In the genomic region with DNA sequence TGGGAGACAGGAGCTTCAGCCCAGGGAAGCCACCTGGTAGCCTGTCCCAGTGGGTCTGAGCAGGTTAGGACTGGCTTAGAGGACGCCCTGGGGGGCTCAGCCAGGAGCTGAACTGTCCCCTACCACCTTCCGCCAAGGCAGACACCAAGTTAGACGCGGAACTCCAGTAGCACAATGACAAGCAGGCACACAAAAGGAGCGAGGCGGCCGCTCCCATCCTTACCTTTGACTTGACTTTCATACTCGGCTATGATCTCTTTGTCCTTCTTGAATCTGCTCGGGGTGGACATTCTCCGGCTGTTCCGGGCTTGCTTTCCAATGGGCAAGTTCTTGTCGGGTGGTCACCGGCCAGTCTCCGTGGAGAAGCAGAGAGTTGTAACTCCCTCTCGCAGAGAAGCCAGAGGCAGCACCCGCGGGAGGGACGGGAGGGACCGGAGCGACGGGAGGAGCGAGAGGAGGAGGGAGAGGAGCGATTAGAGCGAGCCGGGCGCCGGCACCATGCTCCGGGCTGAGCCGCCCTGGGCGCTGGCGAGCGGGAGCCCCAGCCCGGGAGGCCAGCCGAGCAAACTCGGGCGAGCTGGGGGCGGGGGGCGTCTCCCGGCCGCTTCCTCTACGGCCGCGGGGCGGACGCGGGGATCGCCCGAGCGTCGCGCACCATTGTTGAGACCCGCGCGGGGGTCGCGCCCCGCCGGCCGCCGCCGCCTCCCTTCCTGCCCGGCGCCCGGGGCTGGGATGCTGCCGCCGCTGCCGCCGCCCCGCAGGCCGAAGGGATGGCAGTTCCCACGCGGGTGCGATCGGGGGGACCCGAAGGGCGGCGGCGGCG, we compare ENCODE assay signal across 8 mouse cellular contexts. TPM values are rescaled to one million over a fixed set of nuclear protein-coding genes. Genes with fewer than 3 reads are reported as not detected.
DNase-seq lines count a peak whose midpoint lies in the region; ATAC-seq lines count a peak whose summit lies in the region.

A gene (minus strand): TSS at position 412 of the 823 bp plus-strand sequence.

- no peaks in the 10 kb centered on the region for H3K9me3 ChIP-seq in embryonic facial prominence, embryonic 14.5 days (ENCODE audit: control insufficient read depth, low read length)
- H3K9me3 ChIP-seq in heart, embryonic 12.5 days (replicated peaks) = no peaks in the 10 kb centered on the region
- H3K9me3 ChIP-seq in kidney, embryonic 16.5 days (ENCODE audit: low read length) = no peaks in the 10 kb centered on the region
- H3K9me3 ChIP-seq in liver, embryonic 13.5 days (replicated peaks) = no peaks in the 10 kb centered on the region

- H3K4me2 ChIP-seq in embryonic facial prominence, embryonic 14.5 days (ENCODE audit: low read depth, low read length) = peak within 1 kb of the TSS; percentile 84
- H3K4me2 ChIP-seq in heart, embryonic 12.5 days = peak within 1 kb of the TSS; percentile 79
- peak within 1 kb of the TSS; percentile 83 for H3K4me2 ChIP-seq in kidney, embryonic 16.5 days (replicated peaks; ENCODE audit: low read depth, low read length)
- H3K4me2 ChIP-seq in liver, embryonic 13.5 days = peak within 1 kb of the TSS; percentile 70

- H3K9ac ChIP-seq in embryonic facial prominence, embryonic 14.5 days (ENCODE audit: low read depth, low read length) = peak within 1 kb of the TSS; percentile 88
- peak within 1 kb of the TSS; percentile 84 for H3K9ac ChIP-seq in heart, embryonic 12.5 days
- peak within 1 kb of the TSS; percentile 91 for H3K9ac ChIP-seq in kidney, embryonic 16.5 days (replicated peaks; ENCODE audit: low read length)
- peak within 1 kb of the TSS; percentile 67 for H3K9ac ChIP-seq in liver, embryonic 13.5 days

- peak within 1 kb of the TSS; percentile 80 for H3K4me3 ChIP-seq in embryonic facial prominence, embryonic 14.5 days (ENCODE audit: low read depth, low read length)
- H3K4me3 ChIP-seq in heart, embryonic 12.5 days = peak within 1 kb of the TSS; percentile 83
- H3K4me3 ChIP-seq in kidney, embryonic 16.5 days (ENCODE audit: low read length) = peak within 1 kb of the TSS; percentile 80
- peak within 1 kb of the TSS; percentile 64 for H3K4me3 ChIP-seq in liver, embryonic 13.5 days (replicated peaks)

- H3K4me1 ChIP-seq in embryonic facial prominence, embryonic 14.5 days (ENCODE audit: control insufficient read depth, insufficient read depth, low read length) = peaks cover 6% of the 10 kb centered on the region; the same call in 1 of the 2 replicates
- H3K4me1 ChIP-seq in heart, embryonic 12.5 days (replicated peaks) = peaks cover 7% of the 10 kb centered on the region
- H3K4me1 ChIP-seq in kidney, embryonic 16.5 days (ENCODE audit: insufficient read depth, low read length) = peaks cover 4% of the 10 kb centered on the region
- H3K4me1 ChIP-seq in liver, embryonic 13.5 days (replicated peaks) = 0 out of 2 replicates have a peak, but pooled peaks cover 3% of the 10 kb centered on the region

- DNase-seq in 3T3-L1 (ENCODE audit: low read depth, low spot score) = peak; percentile 13
- DNase-seq in adrenal gland, postnatal 36 days = peak; percentile 65 to 74
- peak; percentile 75 for DNase-seq in embryonic facial prominence, embryonic 14.5 days (ENCODE audit: low spot score)
- DNase-seq in liver, embryonic 13.5 days = no peak
- DNase-seq in naive thymus-derived CD4-positive, alpha-beta T cell, adult 2 months (ENCODE audit: low read depth) = peak; percentile 53
- DNase-seq in thymus, postnatal 0 days (ENCODE audit: low spot score) = peak; percentile 17

- ATAC-seq in embryonic facial prominence, embryonic 14.5 days (ENCODE audit: low read depth) = peak; percentile 87
- ATAC-seq in heart, embryonic 12.5 days (ENCODE audit: insufficient number of reproducible peaks, low FRiP score) = peak; percentile 78
- peak; percentile 89 for ATAC-seq in kidney, embryonic 16.5 days (ENCODE audit: low FRiP score, low TSS enrichment)
- ATAC-seq in liver, embryonic 13.5 days (ENCODE audit: low read depth) = peak; percentile 72

- H3K27me3 ChIP-seq in embryonic facial prominence, embryonic 14.5 days (replicated peaks; ENCODE audit: control insufficient read depth, insufficient read depth, low read length) = no peaks in the 10 kb centered on the region
- peaks cover 9% of the 10 kb centered on the region; the same call in 1 of the 2 replicates for H3K27me3 ChIP-seq in heart, embryonic 12.5 days (replicated peaks)
- 0 out of 2 replicates have a peak, but pooled peaks cover 3% of the 10 kb centered on the region for H3K27me3 ChIP-seq in kidney, embryonic 16.5 days (ENCODE audit: insufficient read depth, low read length)
- peaks cover 38% of the 10 kb centered on the region for H3K27me3 ChIP-seq in liver, embryonic 13.5 days

- peak within 1 kb of the TSS; percentile 82 for H3K27ac ChIP-seq in embryonic facial prominence, embryonic 14.5 days (replicated peaks; ENCODE audit: low read depth, low read length)
- peak within 1 kb of the TSS; percentile 66; the same call in 1 of the 2 replicates for H3K27ac ChIP-seq in heart, embryonic 12.5 days (ENCODE audit: poor library complexity, severe bottlenecking)
- H3K27ac ChIP-seq in kidney, embryonic 16.5 days (ENCODE audit: low read length) = peak within 1 kb of the TSS; percentile 86
- H3K27ac ChIP-seq in liver, embryonic 13.5 days = no peak within 1 kb of the TSS

- WGBS in embryonic facial prominence, embryonic 14.5 days = 0% methylated on average over 16 of the region's 79 CpGs
- WGBS in heart, embryonic 12.5 days = under 1% methylated on average over 42 of the region's 79 CpGs
- WGBS in kidney, embryonic 16.5 days = under 1% methylated on average over 54 of the region's 79 CpGs
- 1% methylated on average over 45 of the region's 79 CpGs for WGBS in liver, embryonic 13.5 days (ENCODE audit: insufficient replicate concordance)

- no peaks in the 10 kb centered on the region for H3K36me3 ChIP-seq in embryonic facial prominence, embryonic 14.5 days (ENCODE audit: control insufficient read depth, insufficient read depth, low read length)
- no peaks in the 10 kb centered on the region for H3K36me3 ChIP-seq in heart, embryonic 12.5 days
- H3K36me3 ChIP-seq in kidney, embryonic 16.5 days (ENCODE audit: insufficient read depth, low read length) = no peaks in the 10 kb centered on the region
- no peaks in the 10 kb centered on the region for H3K36me3 ChIP-seq in liver, embryonic 13.5 days

RNA-seq across cellular contexts. Expression of the gene that starts here (rescaled TPM):
- total RNA-seq in adrenal gland, postnatal 36 days (2021) = 1 to 10 TPM; 1.9 to 3.5 TPM
- 10.7 and 11.1 TPM in 2 replicates for polyA plus RNA-seq in embryonic facial prominence, embryonic 14.5 days (2014; fragmentation: Nextera tagmentation; extraction: Ambion mirVana)
- 8.5 and 8.6 TPM in 2 replicates for polyA plus RNA-seq in heart, embryonic 12.5 days (2016; fragmentation: Nextera tagmentation; extraction: Ambion mirVana)
- polyA plus RNA-seq in kidney, embryonic 16.5 days (2015; fragmentation: Nextera tagmentation; extraction: Ambion mirVana) = 12.4 and 16.2 TPM in 2 replicates
- polyA plus RNA-seq in liver, embryonic 13.5 days (2015; fragmentation: Nextera tagmentation; extraction: Ambion mirVana) = 1.3 TPM in 2 replicates
- polyA plus RNA-seq in thymus, postnatal 0 days (2015; fragmentation: Nextera tagmentation; extraction: Ambion mirVana) = 0.66 and 0.70 TPM in 2 replicates

Comparison
In these comparisons a context has a peak if more than half of its experiments do, and no peak if none do; other contexts are left out.
1. Peak in DNase-seq in thymus, postnatal 0 days; RNA of the gene not detected or under 1 TPM.